Mouse (Mus musculus): ENCODE data around the gene Btbd2.
A peak's percentile ranks its signal among the peaks of the same experiment; 100 is the strongest.

Btbd2 gene

DNA sequence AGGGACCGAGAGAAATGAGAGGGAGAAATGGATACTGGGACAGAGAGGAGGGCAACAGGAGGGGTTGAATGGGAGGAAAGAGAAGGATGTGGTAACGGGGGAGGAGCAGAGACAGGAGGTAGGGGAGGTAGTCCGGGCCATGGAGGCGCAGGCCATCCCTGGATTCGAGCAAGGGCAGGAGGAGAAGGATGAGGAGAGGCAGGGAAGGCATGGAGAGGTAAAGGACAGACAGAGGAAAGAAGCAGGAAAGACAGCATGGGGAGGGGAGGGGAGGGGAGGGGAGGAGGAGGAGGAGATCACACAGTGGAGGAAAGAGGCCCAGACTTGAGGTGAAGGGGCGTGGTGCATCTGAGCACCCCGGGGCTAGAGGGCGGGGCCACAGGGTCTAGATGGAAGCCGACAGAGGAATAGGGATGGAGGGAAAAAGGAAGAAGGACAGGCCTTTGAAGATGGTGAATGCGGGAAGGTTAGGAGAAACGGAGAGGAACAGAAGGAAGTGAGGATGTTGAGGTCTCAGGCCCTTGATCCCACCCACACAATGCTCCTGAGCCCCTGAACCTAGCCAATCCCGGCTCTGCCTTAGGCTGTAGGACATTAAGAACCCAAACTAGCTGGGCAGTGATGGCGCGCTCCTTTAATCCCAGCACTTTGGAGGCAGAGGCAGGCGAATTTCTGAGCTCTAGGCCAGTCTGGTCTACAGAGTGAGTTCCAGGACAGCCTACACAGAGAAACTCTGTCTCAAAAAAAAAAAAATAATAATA, at the start of gene Btbd2:
Gene Btbd2 (minus strand): TSS at position 209 of the 761 bp plus-strand sequence.
- DNase-seq (ENCODE audit: low spot score), result no peak

GRCm38 (mm10) chr10:80705479-80705878, 48.6 kb upstream of the Btbd2 start:
- no peak for DNase-seq (ENCODE audit: low spot score)

DNA sequence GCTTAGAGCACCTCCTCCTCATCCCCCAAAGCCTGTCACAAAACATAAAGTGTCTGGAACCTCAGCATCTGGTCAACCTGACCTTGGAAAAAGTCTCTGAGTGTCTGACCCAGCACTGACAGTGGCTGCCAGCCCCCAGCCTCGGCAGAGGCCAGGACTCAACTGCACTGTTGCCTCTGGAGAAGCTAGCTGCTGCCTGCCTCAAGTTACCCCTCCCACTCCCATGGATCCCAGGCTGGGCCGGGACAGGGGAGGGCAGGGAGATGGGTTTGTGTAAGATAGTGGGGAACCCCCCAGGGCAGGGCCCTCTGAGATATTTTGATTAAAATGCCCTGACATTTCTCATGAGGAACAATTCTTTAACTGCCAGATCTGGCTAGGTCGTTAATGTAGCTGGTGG, 48.2 kb upstream of the Btbd2 start:
- no peak for DNase-seq (ENCODE audit: low spot score)

DNA sequence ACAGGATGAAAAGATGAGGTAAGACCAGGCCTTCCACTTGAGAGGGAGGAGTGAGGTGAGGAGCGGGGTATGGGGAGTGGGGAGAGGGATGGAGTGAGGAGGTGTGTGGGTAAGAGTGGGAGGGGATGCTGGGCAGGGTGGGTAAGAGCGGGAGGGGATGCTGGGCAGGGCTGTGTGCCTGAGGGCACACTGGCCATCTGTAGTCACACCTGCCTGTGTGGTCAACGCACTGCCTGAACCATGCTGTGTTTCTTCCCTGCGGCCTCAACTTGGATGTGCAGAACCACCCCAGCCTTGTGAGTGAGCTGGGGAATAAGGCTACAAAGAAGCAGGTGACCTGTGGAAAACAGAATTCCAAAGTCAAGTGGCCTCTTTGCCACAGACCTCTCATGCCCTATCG, 47.5 kb upstream of the Btbd2 start:
- DNase-seq (ENCODE audit: low spot score), result no peak

DNA sequence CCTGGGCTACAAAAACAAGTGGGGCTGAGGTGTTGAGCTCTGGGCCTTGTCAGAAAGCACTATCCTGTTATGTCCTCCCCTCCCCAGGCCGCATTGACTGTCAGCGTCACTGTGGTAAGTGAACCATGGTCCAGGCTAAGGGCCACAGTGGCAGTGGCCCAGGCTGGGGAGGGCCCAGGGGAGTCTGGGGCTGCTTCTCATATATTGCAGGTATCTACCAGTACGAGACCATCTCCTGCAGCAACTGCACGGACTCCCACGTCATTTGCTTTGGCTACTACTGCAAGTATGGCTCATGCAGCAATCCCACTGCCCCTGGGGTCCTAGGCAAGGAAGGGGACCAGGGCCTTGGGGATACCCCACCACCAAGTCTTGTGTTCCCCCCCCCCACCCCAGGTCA, 46.8 kb upstream of the Btbd2 start:
- no peak for DNase-seq (ENCODE audit: low spot score)

DNA sequence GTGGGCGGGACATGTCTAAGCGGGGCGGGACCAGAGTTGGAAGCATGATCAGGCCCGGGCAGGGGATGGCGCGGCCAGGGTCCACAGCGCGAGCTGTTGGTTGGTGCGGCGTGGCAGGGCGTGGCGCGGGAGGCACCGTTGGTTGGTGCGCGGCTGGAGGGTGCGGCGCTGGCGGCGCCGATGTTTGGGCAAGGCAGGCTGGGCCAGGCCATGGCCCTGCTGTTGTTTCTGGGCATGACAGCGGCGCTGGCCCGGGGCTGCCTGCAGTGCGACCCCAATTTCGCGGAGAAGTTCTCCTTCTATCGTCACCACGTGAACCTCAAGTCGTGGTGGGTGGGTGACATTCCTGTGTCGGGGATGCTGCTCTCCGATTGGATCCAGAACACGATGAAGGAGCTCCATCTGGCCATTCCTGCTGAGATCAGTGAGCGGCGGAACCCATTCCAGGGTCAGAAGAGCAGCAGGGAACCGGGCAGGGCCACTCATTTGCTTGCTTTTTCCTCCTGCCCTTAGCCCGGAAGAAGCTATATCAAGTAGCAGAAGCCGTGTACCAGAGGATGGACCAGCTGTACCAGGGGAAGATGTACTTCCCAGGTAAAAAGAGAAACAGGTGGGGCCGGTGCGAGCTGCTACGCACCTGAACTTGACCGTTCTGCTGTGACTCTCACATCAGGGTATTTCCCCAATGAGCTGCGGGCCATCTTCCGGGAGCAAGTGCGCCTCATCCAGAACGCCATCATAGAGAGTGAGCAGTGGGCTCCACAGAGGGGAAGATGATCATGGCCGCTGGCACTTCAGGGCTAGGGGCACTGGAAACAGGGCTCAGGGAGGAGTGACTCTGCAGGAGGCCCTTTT, 45.9 kb upstream of the Btbd2 start:
- peak; percentile 93 for DNase-seq (ENCODE audit: low spot score)

DNA sequence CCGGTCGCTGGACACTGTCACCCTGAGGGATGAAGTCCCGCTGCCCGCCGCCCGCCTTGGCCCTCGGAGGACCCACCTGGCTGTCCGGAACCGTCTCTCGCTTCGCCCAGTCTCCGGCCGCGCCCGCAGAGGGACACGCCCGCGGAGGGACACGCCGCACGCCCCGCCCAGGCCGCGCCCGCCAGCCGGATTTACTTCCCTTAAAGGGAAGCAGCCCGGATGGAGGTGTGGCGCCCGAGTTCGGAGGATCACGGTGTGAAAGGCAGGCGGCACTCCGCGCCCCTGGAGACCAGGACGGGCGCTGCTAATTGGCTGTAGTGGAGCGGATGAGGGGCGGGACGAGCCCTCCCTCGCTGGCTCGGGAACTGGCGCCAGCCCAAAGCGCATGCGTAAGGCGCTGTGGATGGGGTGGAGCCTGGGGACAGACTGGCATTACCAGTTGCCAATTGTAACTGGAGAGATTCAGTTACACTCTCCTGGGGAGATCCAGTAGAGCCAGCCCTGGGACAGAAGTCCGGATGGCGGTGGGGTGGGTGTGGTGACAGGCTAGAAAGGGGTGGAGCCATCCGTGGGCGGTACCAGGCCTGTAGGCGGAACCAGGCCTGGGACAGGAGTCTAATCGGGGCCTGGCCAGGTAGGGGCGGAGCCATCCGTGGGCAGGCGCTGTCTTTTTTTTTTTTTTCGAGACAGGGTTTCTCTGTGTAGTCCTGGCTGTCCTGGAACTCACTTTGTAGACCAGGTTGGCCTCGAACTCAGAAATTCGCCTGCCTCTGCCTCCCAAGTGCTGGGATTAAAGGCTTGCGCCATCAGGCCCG, 45.1 kb upstream of the Btbd2 start, which contains the start of the genes Mob3a and Izumo4:
Gene Mob3a (minus strand): TSS at position 257 of the 815 bp plus-strand sequence.
Gene Izumo4 (plus strand): TSS at position 464 of the 815 bp plus-strand sequence.
- DNase-seq (ENCODE audit: low spot score), result peak; percentile 96

DNA sequence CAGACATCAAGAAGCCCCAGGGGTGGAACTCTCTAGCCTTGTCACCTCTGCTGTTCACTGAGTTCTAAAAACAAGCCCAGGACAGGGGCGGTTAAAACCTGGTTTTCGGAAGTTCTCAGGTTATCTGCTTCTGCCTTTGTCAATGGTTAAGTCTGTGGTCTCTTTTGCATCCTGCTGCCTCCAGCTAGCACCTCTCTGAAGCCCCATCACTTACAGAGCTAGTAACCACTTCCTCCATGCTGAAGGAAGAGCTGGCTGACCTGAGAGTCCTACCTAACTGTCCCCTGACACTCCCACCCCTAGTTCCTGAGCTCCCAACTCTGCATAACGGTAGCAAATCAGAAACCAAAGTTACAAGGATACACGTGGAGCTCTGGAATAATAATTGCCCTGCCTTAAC, 43.9 kb upstream of the Btbd2 start:
- no peak for DNase-seq (ENCODE audit: low spot score)

DNA sequence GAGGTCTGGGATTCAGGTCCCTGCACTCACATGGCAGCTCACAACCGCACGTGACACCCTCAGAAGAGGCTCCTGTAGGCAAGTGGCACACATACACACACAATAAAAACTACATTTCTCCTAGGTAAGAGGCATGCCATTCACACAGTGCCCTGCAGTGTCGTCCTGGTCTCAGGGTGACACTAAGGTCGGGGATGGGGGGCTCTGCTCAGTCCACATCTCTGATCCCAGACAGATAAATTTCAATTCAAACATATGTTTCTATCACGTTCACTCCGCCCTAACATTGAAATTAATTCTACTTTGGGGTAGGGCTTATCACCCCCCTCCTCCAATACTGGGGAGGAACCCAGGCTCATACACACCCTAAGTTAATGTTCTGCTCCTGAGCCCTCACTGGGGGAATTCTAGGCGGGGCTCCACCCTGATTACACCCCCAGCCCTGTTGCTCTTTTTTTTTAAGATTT, 43.2 kb upstream of the Btbd2 start:
- DNase-seq (ENCODE audit: low spot score), result no peak

GRCm38 (mm10) chr10:80698605-80699004, 41.7 kb upstream of the Btbd2 start:
- no peak for DNase-seq (ENCODE audit: low spot score)

DNA sequence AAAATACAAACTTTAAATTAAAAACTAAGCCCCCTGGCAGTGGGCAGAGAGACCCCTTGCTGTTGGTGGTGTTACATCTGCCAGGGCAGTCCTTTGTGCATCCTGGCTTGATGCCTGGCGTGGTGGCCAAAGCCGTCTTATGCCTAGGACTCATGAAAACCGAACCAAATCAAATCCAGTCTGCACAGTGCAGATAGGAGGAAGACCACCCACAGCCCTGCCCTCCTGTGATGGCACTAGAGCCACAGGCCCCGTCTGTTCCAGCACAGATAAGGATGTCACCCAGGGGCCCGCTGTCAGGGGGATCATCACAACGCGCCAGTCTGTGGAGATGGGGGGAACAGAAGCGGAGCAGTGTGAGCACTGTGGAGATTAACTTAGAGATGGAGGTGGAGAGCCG, 40.9 kb upstream of the Btbd2 start:
- DNase-seq (ENCODE audit: low spot score), result peak; percentile 55

DNA sequence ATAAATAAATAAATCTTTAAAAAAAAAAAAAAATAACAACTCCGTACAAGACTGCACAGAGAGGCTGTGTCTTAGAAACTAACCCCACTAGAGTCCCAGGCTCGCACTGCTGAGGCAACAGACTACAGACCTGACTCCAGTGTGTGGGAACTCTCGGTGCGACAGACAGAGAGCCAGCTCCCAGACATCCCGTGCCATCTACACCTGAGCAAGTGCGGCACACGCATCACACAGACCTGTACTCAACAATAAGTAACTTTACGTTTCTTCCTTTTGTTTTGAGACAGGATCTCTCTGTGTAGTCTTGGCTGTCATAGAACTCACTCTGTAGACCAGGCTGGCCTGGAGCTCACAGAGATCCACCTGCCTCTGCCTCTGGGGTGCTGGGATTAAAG, 40.5 kb upstream of the Btbd2 start:
- no peak for DNase-seq (ENCODE audit: low spot score)

- DNase-seq (ENCODE audit: low spot score), result no peak
Observed at GRCm38 (mm10) chr10:80696502-80697392, 39.9 kb upstream of the Btbd2 start.

DNA sequence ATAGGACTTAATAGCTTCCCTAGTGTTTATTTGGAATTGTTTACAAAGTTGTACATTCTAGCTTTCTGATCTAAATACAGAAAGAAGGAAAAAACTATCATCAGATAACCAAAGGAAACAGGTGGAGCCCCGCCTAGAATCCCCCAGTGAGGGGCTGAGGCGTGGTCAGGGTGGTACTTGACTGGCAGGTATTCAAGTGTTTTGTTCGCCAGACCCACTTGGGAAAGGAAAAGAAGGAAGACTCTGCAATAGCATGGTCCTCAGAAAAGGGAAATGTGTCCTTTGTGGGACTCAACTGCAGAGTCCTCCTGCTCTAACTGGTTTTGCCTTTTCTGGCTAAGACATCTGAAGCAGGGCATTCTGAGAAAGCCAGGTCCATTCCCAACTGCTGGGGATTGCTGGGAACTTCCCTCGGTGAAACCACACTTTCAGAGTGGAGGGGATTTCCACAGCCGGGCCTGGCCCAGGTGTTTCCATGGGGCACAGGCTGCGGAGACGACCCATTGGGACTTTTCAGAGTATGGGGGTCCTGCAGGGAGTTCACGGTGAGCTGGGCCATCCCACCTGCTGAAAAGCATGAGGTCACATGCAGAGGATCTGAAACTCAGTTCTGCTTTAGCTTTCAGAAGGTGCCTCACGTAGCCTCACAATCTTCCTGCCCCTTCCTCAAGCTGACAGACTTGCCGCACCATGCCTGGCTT, 39.1 kb upstream of the Btbd2 start:
- DNase-seq (ENCODE audit: low spot score), result no peak

GRCm38 (mm10) chr10:80695186-80695585, 38.3 kb upstream of the Btbd2 start:
- peak; percentile 71 for DNase-seq (ENCODE audit: low spot score)

GRCm38 (mm10) chr10:80694159-80694938, 37.5 kb upstream of the Btbd2 start:
- DNase-seq (ENCODE audit: low spot score), result no peak

GRCm38 (mm10) chr10:80693401-80694045, 36.7 kb upstream of the Btbd2 start:
- DNase-seq (ENCODE audit: low spot score), result no peak

GRCm38 (mm10) chr10:80692249-80693165, 35.6 kb upstream of the Btbd2 start:
- DNase-seq (ENCODE audit: low spot score), result no peak

Measured in spleen, adult 12 weeks (tissue).